Mouse (Mus musculus) leukemia stem cell, adult 10-12 weeks (primary cell): Measurements from ENCODE around the gene Wdr83os. TPM values are rescaled to one million over a fixed set of nuclear protein-coding genes. Genes with fewer than 3 reads are reported as not detected.

Source experiments
- polyA plus RNA-seq: library from polyadenylated mRNA; stranded (reverse); fragments of >175 nt; gene quantifications from 2 replicates; pipeline ENCODE4 v1.2.3, GENCODE M21; 2012; ENCODE audit warnings: low replicate concordance

Gene Wdr83os
- 2.5 and 39.0 TPM in 2 replicates for polyA plus RNA-seq

GRCm38 (mm10) chr8:85080532-85081215 is at the start of gene Wdr83os:
Gene Wdr83os, plus strand, starts transcription at chr8:85080740.

DNA sequence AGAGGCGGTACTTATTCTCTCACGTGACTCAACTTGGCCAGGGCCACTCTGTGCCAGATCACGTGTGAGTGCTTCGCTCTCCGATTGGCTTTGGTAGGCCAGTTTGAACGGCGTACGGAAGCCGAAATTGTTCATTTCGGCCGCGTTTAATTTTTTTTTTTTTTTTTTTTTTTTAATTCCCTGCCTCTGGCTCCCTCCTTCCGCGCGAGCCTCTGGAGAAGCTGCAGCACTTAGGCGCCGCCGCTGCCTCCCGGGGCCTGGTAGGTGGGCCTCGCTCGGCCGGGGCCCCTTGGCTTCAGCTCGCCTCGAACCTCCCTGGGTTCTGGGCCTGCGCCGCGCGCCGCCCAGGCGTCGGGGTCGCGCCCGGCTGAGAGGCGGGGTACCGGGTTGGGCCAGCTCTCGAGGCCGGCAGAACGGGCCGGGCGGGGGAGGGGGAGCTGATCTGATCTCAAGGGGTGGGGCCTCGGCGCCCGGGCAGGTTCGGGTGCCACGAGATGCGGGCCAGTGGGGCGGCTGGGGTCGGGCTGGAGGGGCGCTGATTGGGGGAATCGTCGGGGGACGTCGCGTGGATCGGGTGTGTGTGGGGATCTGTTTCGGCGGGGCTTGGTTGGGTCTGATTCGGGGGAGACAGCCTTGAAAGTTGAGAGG is 43.7 kb upstream of the Wdr83os start, which contains the start of gene Tnpo2:
TSS of gene Tnpo2 (plus strand) at position 198 of the 648 bp plus-strand sequence.

GRCm38 (mm10) chr8:85059879-85060616 is 20.5 kb upstream of the Wdr83os start, which contains the start of gene Fbxw9:
Gene Fbxw9, plus strand, starts transcription at chr8:85060055.

GRCm38 (mm10) chr8:85067982-85068381 is 12.6 kb upstream of the Wdr83os start, which contains the start of gene Gm5741:
Gene Gm5741, minus strand, starts transcription at chr8:85067982.

DNA sequence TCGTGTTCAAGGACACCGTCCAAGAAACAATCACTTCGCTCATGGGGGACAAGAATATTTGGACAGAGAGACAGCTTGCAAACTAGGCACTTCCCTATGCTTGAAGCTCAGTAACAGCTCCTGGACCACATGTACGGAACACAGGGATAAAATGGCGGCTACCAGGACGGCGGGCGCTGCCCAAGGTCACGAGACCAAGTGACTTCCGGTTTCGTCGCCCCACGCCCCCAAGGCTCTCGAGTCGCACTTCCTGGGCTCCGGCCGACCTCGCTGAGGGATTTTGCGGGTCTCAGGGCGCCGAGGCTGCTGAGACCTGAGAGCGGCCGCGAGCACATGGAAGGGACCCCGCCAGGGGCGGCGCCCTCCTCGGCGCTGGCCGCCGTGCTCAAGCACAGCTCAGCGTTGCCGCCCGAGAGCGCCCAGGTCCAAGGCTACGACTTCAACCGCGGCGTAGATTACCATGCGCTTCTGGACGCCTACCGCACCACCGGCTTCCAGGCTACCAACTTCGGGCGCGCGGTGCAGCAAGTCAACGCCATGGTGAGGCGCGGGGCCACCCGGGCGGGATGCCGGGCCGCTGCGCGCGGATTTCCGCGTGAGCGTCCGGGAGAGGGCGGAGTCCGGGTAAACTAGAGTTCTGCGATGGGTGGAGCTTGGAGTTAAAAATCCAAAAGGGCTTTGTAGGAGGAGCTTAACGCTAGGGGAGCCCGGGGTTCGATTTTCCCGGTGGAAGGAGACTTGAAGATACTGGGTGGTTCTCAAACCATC is 8.8 kb upstream of the Wdr83os start, which contains the start of gene Dhps:
TSS of gene Dhps (plus strand) at position 244 of the 768 bp plus-strand sequence.

DNA sequence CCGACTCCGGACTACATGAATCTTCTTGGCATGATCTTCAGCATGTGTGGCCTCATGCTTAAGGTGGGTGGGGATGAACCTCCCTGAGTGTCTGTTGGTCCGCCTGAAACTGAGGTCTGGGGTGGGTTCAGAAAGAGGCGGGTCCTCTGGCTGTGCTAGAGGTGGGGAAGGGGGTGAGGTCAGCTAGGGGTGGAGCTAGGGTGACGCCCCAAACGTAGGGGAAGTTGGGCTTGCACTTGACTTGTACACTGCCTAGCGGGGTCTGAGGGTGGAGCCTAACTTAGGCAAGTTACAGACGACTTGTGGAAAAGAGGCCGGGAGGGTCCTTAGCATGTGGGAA is 646 bp downstream of the Wdr83os start, which contains the start of gene Wdr83:
TSS of gene Wdr83 (minus strand) at position 91 of the 340 bp plus-strand sequence.

GRCm38 (mm10) chr8:85083108-85083813 is 2.7 kb downstream of the Wdr83os start, which contains the start of gene Man2b1:
Gene Man2b1, plus strand, starts transcription at chr8:85083270.

GRCm38 (mm10) chr8:85122995-85123394 is 42.5 kb downstream of the Wdr83os start, which contains the start of gene Zfp791:
Gene Zfp791, minus strand, starts transcription at chr8:85123095.

Other genes with a start within 250 kb of the Wdr83os start
- 50.6 and 92.7 TPM in 2 replicates for gene Gadd45gip1, start 249.2 kb upstream of the Wdr83os start, polyA plus RNA-seq
- 1,135 and 1,429 TPM in 2 replicates for gene Rad23a, start 240.1 kb upstream of the Wdr83os start, polyA plus RNA-seq
- gene Calr, start 233.8 kb upstream of the Wdr83os start, polyA plus RNA-seq = 243 and 806 TPM in 2 replicates
- gene Farsa, start 223.8 kb upstream of the Wdr83os start, polyA plus RNA-seq = 41.5 and 103 TPM in 2 replicates
- 58.0 and 82.4 TPM in 2 replicates for gene Syce2, start 208.6 kb upstream of the Wdr83os start, polyA plus RNA-seq
- 47.9 and 84.2 TPM in 2 replicates for gene Gcdh, start 186.8 kb upstream of the Wdr83os start, polyA plus RNA-seq
- gene Klf1, start 178.8 kb upstream of the Wdr83os start, polyA plus RNA-seq = 1,095 and 1,669 TPM in 2 replicates
- gene Dnase2a, start 172.2 kb upstream of the Wdr83os start, polyA plus RNA-seq = 14.5 and 50.4 TPM in 2 replicates
- 0.66 and 1.1 TPM in 2 replicates for gene Mast1, start 143.4 kb upstream of the Wdr83os start, polyA plus RNA-seq
- not detected in 2 replicates for gene Rtbdn, start 133.7 kb upstream of the Wdr83os start, polyA plus RNA-seq
- gene Gm49661, start 111.3 kb upstream of the Wdr83os start, polyA plus RNA-seq = not detected in 2 replicates
- 98.3 and 368 TPM in 2 replicates for gene Prdx2, start 111.2 kb upstream of the Wdr83os start, polyA plus RNA-seq
- gene Rnaseh2a, start 111.0 kb upstream of the Wdr83os start, polyA plus RNA-seq = 523 and 1,249 TPM in 2 replicates
- 244 and 401 TPM in 2 replicates for gene Junb, start 102.0 kb upstream of the Wdr83os start, polyA plus RNA-seq
- gene Hook2, start 90.1 kb upstream of the Wdr83os start, polyA plus RNA-seq = 8.4 and 10.8 TPM in 2 replicates
- gene Best2, start 66.2 kb upstream of the Wdr83os start, polyA plus RNA-seq = 0.15 TPM in 1 of 2 replicates, not detected in the other
- 115 and 306 TPM in 2 replicates for gene Asna1, start 55.5 kb upstream of the Wdr83os start, polyA plus RNA-seq
- gene Trir, start 53.9 kb upstream of the Wdr83os start, polyA plus RNA-seq = 189 and 354 TPM in 2 replicates
- 9.4 and 25.7 TPM in 2 replicates for gene Tnpo2, start 43.8 kb upstream of the Wdr83os start, polyA plus RNA-seq
- 8.5 and 14.5 TPM in 2 replicates for gene Fbxw9, start 20.7 kb upstream of the Wdr83os start, polyA plus RNA-seq
- not detected in 2 replicates for gene Gm5741, start 12.8 kb upstream of the Wdr83os start, polyA plus RNA-seq
- gene Dhps, start 9.0 kb upstream of the Wdr83os start, polyA plus RNA-seq = 54.9 and 75.7 TPM in 2 replicates
- 6.1 and 19.9 TPM in 2 replicates for gene Wdr83, start 566 bp downstream of the Wdr83os start, polyA plus RNA-seq
- gene Man2b1, start 2.5 kb downstream of the Wdr83os start, polyA plus RNA-seq = 2.8 and 9.6 TPM in 2 replicates
- 0.08 TPM in 1 of 2 replicates, not detected in the other for gene Zfp791, start 42.4 kb downstream of the Wdr83os start, polyA plus RNA-seq
- not detected in 2 replicates for gene Cks1brt, start 71.2 kb downstream of the Wdr83os start, polyA plus RNA-seq
- not detected in 2 replicates for gene Olfr371, start 145.2 kb downstream of the Wdr83os start, polyA plus RNA-seq
- gene Orc6, start 218.9 kb downstream of the Wdr83os start, polyA plus RNA-seq = 1.2 and 8.4 TPM in 2 replicates
- 0.91 and 9.3 TPM in 2 replicates for gene Vps35, start 219.1 kb downstream of the Wdr83os start, polyA plus RNA-seq